Mouse (Mus musculus): ENCODE results near the gene Clec4b1. TPM values are rescaled to one million over a fixed set of nuclear protein-coding genes. Genes with fewer than 3 reads are reported as not detected.
"Not testable (repeated sequence)": the region's sequence is repeated elsewhere in the genome, so short reads cannot be mapped to it uniquely, and the experiment has no call there.

The Clec4b1 gene
- polyA plus RNA-seq (2015; fragmentation: Nextera tagmentation; extraction: Ambion mirVana), result 0.15 and 0.25 TPM in 2 replicates

- no peak for ATAC-seq
- H3K27me3 ChIP-seq (ENCODE audit: insufficient read depth, low read length), result no peaks in the 10 kb centered on the region
- no peaks in the 10 kb centered on the region for H3K36me3 ChIP-seq (replicated peaks; ENCODE audit: insufficient read depth, low read length)
- H3K27ac ChIP-seq (ENCODE audit: low read depth), result no peak within 1 kb of the TSS
- H3K4me2 ChIP-seq (ENCODE audit: low read depth, low read length), result no peak within 1 kb of the TSS
- no peaks in the 10 kb centered on the region for H3K4me1 ChIP-seq (ENCODE audit: insufficient read depth)
- no peak for DNase-seq
- H3K4me3 ChIP-seq (ENCODE audit: low read depth, low read length), result no peak within 1 kb of the TSS
- no peaks in the 10 kb centered on the region for H3K9me3 ChIP-seq (ENCODE audit: low read length)
- WGBS (ENCODE audit: insufficient replicate concordance), result 56% methylated on average over 2 of the region's 2 CpGs
- TF ChIP-seq CTCF (IDR thresholded peaks at IDR 0.05; ENCODE audit: low read depth) (no peak), EP300 (IDR thresholded peaks at IDR 0.05; ENCODE audit: low read depth) (no peak)
- no peak within 1 kb of the TSS for H3K9ac ChIP-seq (replicated peaks)
Observed at GRCm38 (mm10) chr6:123049742-123050372, at the start of gene Clec4b1. TSS of gene Clec4b1 (plus strand) at chr6:123049962.

GRCm38 (mm10) chr6:123004696-123005095 lies 45.1 kb upstream of the Clec4b1 start:
- H3K27ac ChIP-seq (ENCODE audit: low read depth); H3K9me3 ChIP-seq (ENCODE audit: low read length); H3K4me2 ChIP-seq (ENCODE audit: low read depth, low read length); H3K9ac ChIP-seq (replicated peaks); H3K36me3 ChIP-seq (replicated peaks; ENCODE audit: insufficient read depth, low read length); ATAC-seq; H3K4me1 ChIP-seq (ENCODE audit: insufficient read depth); H3K4me3 ChIP-seq (ENCODE audit: low read depth, low read length); DNase-seq; H3K27me3 ChIP-seq (ENCODE audit: insufficient read depth, low read length): not testable (repeated sequence)
- 58% methylated on average over 2 of the region's 2 CpGs for WGBS (ENCODE audit: insufficient replicate concordance)

- no peak overlapping the region for H3K27ac ChIP-seq (ENCODE audit: low read depth)
- TF ChIP-seq CTCF (IDR thresholded peaks at IDR 0.05; ENCODE audit: low read depth), result peak; percentile 49
- no peak for TF ChIP-seq EP300 (IDR thresholded peaks at IDR 0.05; ENCODE audit: low read depth)
- H3K36me3 ChIP-seq (replicated peaks; ENCODE audit: insufficient read depth, low read length), result no peaks in the 10 kb centered on the region
- H3K4me2 ChIP-seq (ENCODE audit: low read depth, low read length), result no peak overlapping the region
- no peaks in the 10 kb centered on the region for H3K27me3 ChIP-seq (ENCODE audit: insufficient read depth, low read length)
- DNase-seq, result no peak
- H3K9me3 ChIP-seq (ENCODE audit: low read length), result no peaks in the 10 kb centered on the region
- H3K4me1 ChIP-seq (ENCODE audit: insufficient read depth), result no peaks in the 10 kb centered on the region
- no peak overlapping the region for H3K4me3 ChIP-seq (ENCODE audit: low read depth, low read length)
- WGBS (ENCODE audit: insufficient replicate concordance), result 33% methylated on average over 1 of the region's 1 CpGs
- H3K9ac ChIP-seq (replicated peaks), result no peak overlapping the region
- ATAC-seq, result no peak
Observed at GRCm38 (mm10) chr6:123005591-123005990, 44.2 kb upstream of the Clec4b1 start.

- 52% methylated on average over 4 of the region's 4 CpGs for WGBS (ENCODE audit: insufficient replicate concordance)
- no peak overlapping the region for H3K4me3 ChIP-seq (ENCODE audit: low read depth, low read length)
- TF ChIP-seq CTCF (IDR thresholded peaks at IDR 0.05; ENCODE audit: low read depth), result no peak
- no peak for TF ChIP-seq EP300 (IDR thresholded peaks at IDR 0.05; ENCODE audit: low read depth)
- ATAC-seq (peak; percentile 62), DNase-seq (no peak)
- H3K36me3 ChIP-seq (replicated peaks; ENCODE audit: insufficient read depth, low read length), result no peaks in the 10 kb centered on the region
- H3K27me3 ChIP-seq (ENCODE audit: insufficient read depth, low read length), result no peaks in the 10 kb centered on the region
- H3K27ac ChIP-seq (ENCODE audit: low read depth), result peak overlapping the region; percentile 74
- H3K9ac ChIP-seq (replicated peaks), result no peak overlapping the region
- no peaks in the 10 kb centered on the region for H3K9me3 ChIP-seq (ENCODE audit: low read length)
- no peak overlapping the region for H3K4me2 ChIP-seq (ENCODE audit: low read depth, low read length)
- no peaks in the 10 kb centered on the region for H3K4me1 ChIP-seq (ENCODE audit: insufficient read depth)
Observed at GRCm38 (mm10) chr6:123095125-123095843, 45.5 kb downstream of the Clec4b1 start.

GRCm38 (mm10) chr6:123106128-123106527 lies 56.4 kb downstream of the Clec4b1 start, which contains the start of gene Clec4a2:
TSS of gene Clec4a2 (plus strand) at chr6:123106428.
- H3K4me2 ChIP-seq (ENCODE audit: low read depth, low read length); H3K9ac ChIP-seq (replicated peaks); H3K27ac ChIP-seq (ENCODE audit: low read depth); H3K36me3 ChIP-seq (replicated peaks; ENCODE audit: insufficient read depth, low read length); DNase-seq; ATAC-seq; H3K27me3 ChIP-seq (ENCODE audit: insufficient read depth, low read length); H3K4me3 ChIP-seq (ENCODE audit: low read depth, low read length); H3K9me3 ChIP-seq (ENCODE audit: low read length); H3K4me1 ChIP-seq (ENCODE audit: insufficient read depth): not testable (repeated sequence)
- 53% methylated on average over 1 of the region's 1 CpGs for WGBS (ENCODE audit: insufficient replicate concordance)

Other genes starting within 250 kb of the Clec4b1 start
- gene Slc2a3, start 248.3 kb upstream of the Clec4b1 start, polyA plus RNA-seq (2015; fragmentation: Nextera tagmentation; extraction: Ambion mirVana), result 7.3 and 8.5 TPM in 2 replicates
- 1.0 and 1.2 TPM in 2 replicates for gene Foxj2, start 230.0 kb upstream of the Clec4b1 start, polyA plus RNA-seq (2015; fragmentation: Nextera tagmentation; extraction: Ambion mirVana)
- gene C3ar1, start 193.8 kb upstream of the Clec4b1 start, polyA plus RNA-seq (2015; fragmentation: Nextera tagmentation; extraction: Ambion mirVana), result 1.8 and 2.1 TPM in 2 replicates
- 18.5 and 19.6 TPM in 2 replicates for gene Necap1, start 175.5 kb upstream of the Clec4b1 start, polyA plus RNA-seq (2015; fragmentation: Nextera tagmentation; extraction: Ambion mirVana)
- 6.4 TPM in 2 replicates for gene Clec4a1, start 128.1 kb upstream of the Clec4b1 start, polyA plus RNA-seq (2015; fragmentation: Nextera tagmentation; extraction: Ambion mirVana)
- 8.2 and 9.3 TPM in 2 replicates for gene Clec4a3, start 97.4 kb upstream of the Clec4b1 start, polyA plus RNA-seq (2015; fragmentation: Nextera tagmentation; extraction: Ambion mirVana)
- gene Clec4a4, start 59.6 kb upstream of the Clec4b1 start, polyA plus RNA-seq (2015; fragmentation: Nextera tagmentation; extraction: Ambion mirVana), result 0.15 and 0.21 TPM in 2 replicates
- gene Clec4a2, start 56.5 kb downstream of the Clec4b1 start, polyA plus RNA-seq (2015; fragmentation: Nextera tagmentation; extraction: Ambion mirVana), result 20.4 and 20.6 TPM in 2 replicates
- gene Clec4b2, start 122.9 kb downstream of the Clec4b1 start, polyA plus RNA-seq (2015; fragmentation: Nextera tagmentation; extraction: Ambion mirVana), result 0.21 and 0.45 TPM in 2 replicates
- gene Clec4n, start 179.9 kb downstream of the Clec4b1 start, polyA plus RNA-seq (2015; fragmentation: Nextera tagmentation; extraction: Ambion mirVana), result 24.4 and 28.7 TPM in 2 replicates
- 0.53 and 1.3 TPM in 2 replicates for gene Clec4d, start 212.1 kb downstream of the Clec4b1 start, polyA plus RNA-seq (2015; fragmentation: Nextera tagmentation; extraction: Ambion mirVana)
- gene Clec4e, start 239.9 kb downstream of the Clec4b1 start, polyA plus RNA-seq (2015; fragmentation: Nextera tagmentation; extraction: Ambion mirVana), result 0.92 and 1.2 TPM in 2 replicates